Mouse (Mus musculus): Measurements from ENCODE around the gene Krt7.

DNA sequence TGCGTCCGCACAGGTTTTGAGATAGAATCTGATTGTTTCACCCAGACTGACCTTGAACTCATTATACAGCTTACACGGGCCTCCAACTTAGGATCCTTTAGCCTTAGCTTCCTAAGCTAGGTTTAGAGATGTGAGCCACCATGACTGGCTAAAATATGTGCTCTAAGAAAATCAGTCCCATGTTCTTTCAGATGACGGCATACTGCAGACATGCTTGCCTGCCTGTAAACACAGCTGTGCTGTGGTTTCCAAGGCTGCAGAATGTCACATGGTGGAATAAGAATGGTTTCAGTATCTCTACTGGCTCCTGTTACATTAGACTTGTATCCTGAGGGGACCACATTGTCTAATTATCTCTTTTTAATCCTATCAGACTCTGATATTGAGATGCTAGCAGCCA lies 8.1 kb downstream of the Krt7 start:
- no peak for TF ChIP-seq CTCF (conservative IDR thresholded peaks at IDR 0.05; ENCODE audit: low read length)
- TF ChIP-seq NANOG (IDR thresholded peaks at IDR 0.05; ENCODE audit: borderline replicate concordance, low read length): no peak
- no peak for TF ChIP-seq POU5F1 (IDR thresholded peaks at IDR 0.05; ENCODE audit: borderline replicate concordance, low read length)
